Mouse (Mus musculus): ENCODE data around the gene Spcs1.

DNA sequence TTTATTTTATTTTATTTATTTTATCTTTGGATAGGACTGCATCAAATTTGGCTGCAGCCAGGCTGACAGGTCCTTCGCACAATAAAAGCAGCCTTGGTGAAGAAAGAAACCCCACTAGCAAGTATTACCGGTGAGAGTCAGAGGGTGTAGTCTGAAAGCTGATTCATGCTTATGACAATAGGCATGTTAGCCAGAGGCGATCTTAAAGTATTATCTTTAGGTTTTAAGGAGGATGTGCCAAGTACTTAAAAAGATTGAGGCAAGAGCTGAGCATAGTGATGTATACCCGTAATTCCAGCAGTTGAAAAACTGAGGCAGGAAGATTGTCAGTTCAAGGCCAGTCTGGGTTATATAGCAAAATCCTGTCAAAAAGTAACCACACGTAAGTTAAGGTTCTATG is 43.8 kb upstream of the Spcs1 start:
- TF ChIP-seq POLR2A (IDR thresholded peaks at IDR 0.05; ENCODE audit: insufficient read depth, low read depth, low read length) (no peak), CTCF (IDR thresholded peaks at IDR 0.05; ENCODE audit: insufficient read depth, low read depth, low read length) (no peak)

All from olfactory bulb, adult 2 months (tissue).